In the genomic region with DNA sequence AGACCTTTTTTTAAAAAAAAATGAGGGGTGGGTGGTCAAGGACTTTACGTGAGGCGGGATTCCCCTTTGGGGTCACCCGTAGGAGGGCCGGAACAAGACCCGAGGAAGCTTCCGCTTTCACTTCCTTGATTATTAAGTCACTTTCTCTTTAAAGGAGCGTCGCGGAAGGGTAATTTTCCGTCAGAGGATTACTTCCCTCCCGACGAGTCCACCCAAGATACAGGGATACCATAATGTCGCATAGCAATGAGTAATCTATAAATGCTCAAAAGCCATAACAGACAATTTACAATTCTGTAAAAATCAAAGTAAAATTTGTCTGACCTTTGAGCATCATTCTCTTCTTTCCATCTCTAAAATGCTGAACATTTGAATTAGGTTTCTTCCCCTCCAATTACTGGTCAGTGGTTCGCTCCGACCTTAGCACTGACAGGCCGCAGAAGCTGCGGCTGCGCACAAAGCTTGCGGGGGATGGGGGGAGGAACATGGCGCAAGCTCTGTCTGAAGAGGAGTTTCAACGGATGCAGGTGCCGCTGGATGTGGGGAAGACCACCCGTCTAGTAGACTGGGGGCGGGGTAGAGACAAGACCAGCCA, we compare ENCODE assay signal across 8 mouse cellular contexts. TPM values are rescaled to one million over a fixed set of nuclear protein-coding genes. Genes with fewer than 3 reads are reported as not detected.
DNase-seq lines count a peak whose midpoint lies in the region; ATAC-seq and TF ChIP-seq lines count a peak whose summit lies in the region.

A gene (plus strand): TSS at position 224 of the 595 bp plus-strand sequence.

- H3K27me3 ChIP-seq in Patski: peaks cover 6% of the 10 kb centered on the region
- no peaks in the 10 kb centered on the region for H3K27me3 ChIP-seq in hindbrain, embryonic 13.5 days

- no peaks in the 10 kb centered on the region for H3K36me3 ChIP-seq in hindbrain, embryonic 13.5 days

- CTCF ChIA-PET in Patski (lab: Charles Lee): interaction anchor here (2.2 kb wide), 1 partner anchor 10 kb away, joined by 12 read pairs; no protein-coding TSS in a partner anchor

- peak; percentile 62 for ATAC-seq in Patski
- ATAC-seq in hindbrain, embryonic 13.5 days (ENCODE audit: low FRiP score): peak; percentile 92

- peak within 1 kb of the TSS; percentile 72 for H3K9ac ChIP-seq in hindbrain, embryonic 13.5 days

- DNase-seq in Patski (ENCODE audit: low read depth, low spot score): peak; percentile 58
- peak; percentile 83 to 88 for DNase-seq in cerebellum, postnatal 10 days
- peak; percentile 38 to 49 for DNase-seq in frontal cortex, postnatal 14 days (ENCODE audit: low spot score in 2 of 2)
- DNase-seq in layer of hippocampus, postnatal 25 days (ENCODE audit: extremely low spot score in 1 of 2, low spot score in 1 of 2): peak; percentile 36 to 57
- DNase-seq in lung, postnatal 25 days (ENCODE audit: low spot score): peak; percentile 81
- DNase-seq in retina, postnatal 7 days (ENCODE audit: low read depth, low spot score): peak; percentile 76
- peak; percentile 72 for DNase-seq in urinary bladder, postnatal 14 days (ENCODE audit: low spot score)

- POLR2A ChIA-PET in Patski (lab: Charles Lee): no interaction called here

- in situ Hi-C loops in Patski (cut with MboI; ENCODE audit: low pct_unique_long_range_greater_than_20kb): no loop called here

- no peak for TF ChIP-seq CTCF in Patski (IDR thresholded peaks at IDR 0.05)

- H3K4me3 ChIP-seq in hindbrain, embryonic 13.5 days: peak within 1 kb of the TSS; percentile 53

- H3K4me2 ChIP-seq in hindbrain, embryonic 13.5 days: peak within 1 kb of the TSS; percentile 65

- peaks cover 16% of the 10 kb centered on the region for H3K4me1 ChIP-seq in hindbrain, embryonic 13.5 days (replicated peaks)

- WGBS in hindbrain, embryonic 13.5 days: 14% methylated on average over 24 of the region's 24 CpGs

- peak within 1 kb of the TSS; percentile 55 for H3K27ac ChIP-seq in hindbrain, embryonic 13.5 days

- H3K9me3 ChIP-seq in hindbrain, embryonic 13.5 days: no peaks in the 10 kb centered on the region

RNA-seq across cellular contexts. Expression of the gene that starts here (rescaled TPM):
- polyA plus RNA-seq in Patski (2021): 63.2 TPM
- 73.9 and 77.7 TPM in 2 replicates for polyA plus RNA-seq in hindbrain, embryonic 13.5 days (2015; fragmentation: Nextera tagmentation; extraction: Ambion mirVana)
- total RNA-seq in layer of hippocampus, postnatal 25 days (2021): 100 to 1,000 TPM in 1 of 2 experiments, 10 to 100 TPM in 1; 87.8 to 116 TPM

Comparison
In these comparisons a context has a peak if more than half of its experiments do, and no peak if none do; other contexts are left out.
1. Peak in every context shown above with its lines: DNase-seq, ATAC-seq, H3K4me3 ChIP-seq and H3K27ac ChIP-seq.